Mouse (Mus musculus) layer of hippocampus, adult 8-10 months (tissue): Measurements from ENCODE around the gene Mrm3. TPM values are rescaled to one million over a fixed set of nuclear protein-coding genes. Genes with fewer than 3 reads are reported as not detected.
A peak's percentile ranks its signal among the peaks of the same experiment; 100 is the strongest.

ENCODE experiments used
- DNase-seq, 2 experiments: peaks; one replicate each; pipeline ENCODE4 v3.0.0; 2022; ENCODE audit warnings: low spot score in 2 of 2
- total RNA-seq, 4 experiments: library from RNA; stranded (reverse); gene quantifications; 2 replicates each; pipeline ENCODE4 v1.2.4; 2022

The Mrm3 gene
- total RNA-seq, 4 experiments from 2014 or later: 16.8 to 19.3 (median 17.5) TPM

GRCm38 (mm10) chr11:76252036-76252435, 8.5 kb downstream of the Mrm3 start:
- DNase-seq: no peak

GRCm38 (mm10) chr11:76253145-76253917, 9.8 kb downstream of the Mrm3 start:
- peak; percentile 61 to 90 for DNase-seq

- no peak for DNase-seq
Observed at GRCm38 (mm10) chr11:76253918-76254264, 10.4 kb downstream of the Mrm3 start.

GRCm38 (mm10) chr11:76255431-76256001, 12.0 kb downstream of the Mrm3 start:
- DNase-seq: peak; percentile 67 to 70

- no peak for DNase-seq
Observed at GRCm38 (mm10) chr11:76256129-76256528, 12.6 kb downstream of the Mrm3 start.

- no peak for DNase-seq
Observed at GRCm38 (mm10) chr11:76257386-76257785, 13.9 kb downstream of the Mrm3 start.

GRCm38 (mm10) chr11:76258511-76258910, 15.0 kb downstream of the Mrm3 start:
- DNase-seq: no peak

GRCm38 (mm10) chr11:76260208-76261050, 16.9 kb downstream of the Mrm3 start:
- no peak for DNase-seq

- DNase-seq: no peak
Observed at GRCm38 (mm10) chr11:76261224-76261623, 17.7 kb downstream of the Mrm3 start.

GRCm38 (mm10) chr11:76262611-76263351, 19.3 kb downstream of the Mrm3 start:
- DNase-seq: no peak

GRCm38 (mm10) chr11:76267550-76267949, 24.0 kb downstream of the Mrm3 start:
- DNase-seq: no peak

GRCm38 (mm10) chr11:76268001-76268459, 24.5 kb downstream of the Mrm3 start:
- DNase-seq: peak; percentile 29 to 66

- no peak for DNase-seq
Observed at GRCm38 (mm10) chr11:76268521-76269065, 25.1 kb downstream of the Mrm3 start.

- no peak for DNase-seq
Observed at GRCm38 (mm10) chr11:76272440-76272839, 28.9 kb downstream of the Mrm3 start.

GRCm38 (mm10) chr11:76278960-76279852, 35.7 kb downstream of the Mrm3 start:
- no peak for DNase-seq

- DNase-seq: no peak
Observed at GRCm38 (mm10) chr11:76279971-76280370, 36.5 kb downstream of the Mrm3 start.

GRCm38 (mm10) chr11:76283841-76284240, 40.3 kb downstream of the Mrm3 start:
- DNase-seq: no peak

GRCm38 (mm10) chr11:76285431-76286075, 42.0 kb downstream of the Mrm3 start:
- no peak for DNase-seq

- no peak for DNase-seq
Observed at GRCm38 (mm10) chr11:76286534-76287126, 43.1 kb downstream of the Mrm3 start.
